Mouse (Mus musculus) adrenal gland, postnatal 25 days (tissue): Measurements from ENCODE around the gene Slc37a3. TPM values are rescaled to one million over a fixed set of nuclear protein-coding genes. Genes with fewer than 3 reads are reported as not detected.
A peak's percentile ranks its signal among the peaks of the same experiment; 100 is the strongest.

Experiments
- DNase-seq: peaks from one replicate; pipeline ENCODE4 v3.0.0; 2021; ENCODE audit warnings: mixed read lengths
- total RNA-seq: library from RNA; stranded (reverse); gene quantifications from 2 replicates; pipeline ENCODE4 v1.2.3, GENCODE M21; 2021

The Slc37a3 gene
- total RNA-seq, 1 experiment from 2014 or later: 40.6 TPM

GRCm38 (mm10) chr6:39318631-39319010 is 58.9 kb downstream of the Slc37a3 start:
- DNase-seq: no peak

- no peak for DNase-seq
Observed at GRCm38 (mm10) chr6:39317854-39318630, 59.4 kb downstream of the Slc37a3 start.

- no peak for DNase-seq
Observed at GRCm38 (mm10) chr6:39316089-39316488, 61.4 kb downstream of the Slc37a3 start.

- peak; percentile 52 for DNase-seq
Observed at GRCm38 (mm10) chr6:39314461-39314860, 63.0 kb downstream of the Slc37a3 start.

- DNase-seq: no peak
Observed at GRCm38 (mm10) chr6:39311786-39312185, 65.7 kb downstream of the Slc37a3 start.

- no peak for DNase-seq
Observed at GRCm38 (mm10) chr6:39304371-39304874, 73.1 kb downstream of the Slc37a3 start.

- no peak for DNase-seq
Observed at GRCm38 (mm10) chr6:39301484-39301883, 76.0 kb downstream of the Slc37a3 start.

GRCm38 (mm10) chr6:39297079-39297478 is 80.4 kb downstream of the Slc37a3 start:
- no peak for DNase-seq

GRCm38 (mm10) chr6:39296474-39296873 is 81.0 kb downstream of the Slc37a3 start:
- DNase-seq: no peak

- no peak for DNase-seq
Observed at GRCm38 (mm10) chr6:39295727-39296411, 81.6 kb downstream of the Slc37a3 start.

GRCm38 (mm10) chr6:39289721-39290120 is 87.8 kb downstream of the Slc37a3 start:
- DNase-seq: no peak

GRCm38 (mm10) chr6:39287782-39288181 is 89.7 kb downstream of the Slc37a3 start:
- no peak for DNase-seq

- DNase-seq: no peak
Observed at GRCm38 (mm10) chr6:39286732-39287083, 90.8 kb downstream of the Slc37a3 start.

GRCm38 (mm10) chr6:39286053-39286731 is 91.3 kb downstream of the Slc37a3 start:
- DNase-seq: peak; percentile 35

GRCm38 (mm10) chr6:39284836-39285235 is 92.6 kb downstream of the Slc37a3 start:
- DNase-seq: no peak

Other genes with a start within 250 kb of the Slc37a3 start
- 19.6 and 23.4 TPM in 2 replicates for gene Kdm7a, start 170.9 kb downstream of the Slc37a3 start, total RNA-seq
- gene Rab19, start 3.5 kb upstream of the Slc37a3 start, total RNA-seq: 0.52 and 1.2 TPM in 2 replicates
- 70.6 and 103 TPM in 2 replicates for gene Mkrn1, start 42.8 kb upstream of the Slc37a3 start, total RNA-seq
- 10.8 and 11.9 TPM in 2 replicates for gene Dennd2a, start 180.2 kb upstream of the Slc37a3 start, total RNA-seq
- gene Adck2, start 196.2 kb upstream of the Slc37a3 start, total RNA-seq: 20.7 and 31.5 TPM in 2 replicates
- gene Gm42420, start 208.1 kb upstream of the Slc37a3 start, total RNA-seq: 2.2 TPM in 1 of 2 replicates, not detected in the other
- gene Ndufb2, start 214.9 kb upstream of the Slc37a3 start, total RNA-seq: 167 and 208 TPM in 2 replicates